Comparison of ENCODE assay signal across 24 mouse cellular contexts in the genomic region with DNA sequence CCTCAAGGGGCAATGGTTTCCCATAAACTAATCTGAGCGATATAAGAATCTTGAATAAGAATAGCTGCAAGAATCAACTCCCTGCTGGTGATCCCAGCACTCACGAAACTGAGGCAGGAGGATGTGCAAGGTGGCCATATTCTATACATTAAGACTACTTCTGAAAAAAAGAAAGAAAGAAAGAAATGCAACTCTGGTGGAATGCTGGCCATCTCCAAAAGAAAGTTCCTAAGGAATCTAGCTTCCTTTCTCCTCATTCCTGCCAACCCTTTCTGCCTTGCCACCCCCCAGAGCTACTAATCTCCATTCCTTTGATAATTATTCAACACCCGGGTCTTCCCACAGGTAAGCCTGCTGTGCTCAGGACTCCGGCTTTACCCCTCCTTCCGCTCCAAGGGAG. TPM values are rescaled to one million over a fixed set of nuclear protein-coding genes. Genes with fewer than 3 reads are reported as not detected.
DNase-seq lines count a peak whose midpoint lies in the region; ATAC-seq and TF ChIP-seq lines count a peak whose summit lies in the region.
"Had no signal": no experiment of that assay in that cellular context is flagged by ENCODE, and none has a peak within 500 bp of the region (broad histone marks: within the 10 kb centered on the region; RNA-seq: fewer than 3 reads in every experiment).

No protein-coding gene starts in this region.

- H3K4me2 ChIP-seq in midbrain, embryonic 11.5 days, result no peak overlapping the region
- no peak overlapping the region for H3K4me2 ChIP-seq in midbrain, postnatal 0 days (ENCODE audit: low read depth, low read length, poor library complexity, severe bottlenecking)
- H3K4me2 ChIP-seq: embryonic facial prominence, embryonic 12.5 days; forebrain, embryonic 13.5 days; forebrain, embryonic 15.5 days had no signal

- H3K4me3 ChIP-seq in midbrain, embryonic 11.5 days (ENCODE audit: low read depth, low read length), result no peak overlapping the region
- no peak overlapping the region for H3K4me3 ChIP-seq in midbrain, postnatal 0 days (ENCODE audit: low read depth, low read length)
- no peak overlapping the region for H3K4me3 ChIP-seq in cerebellum, adult 2 months (replicated peaks; ENCODE audit: insufficient read depth, low read depth, low read length)
- H3K4me3 ChIP-seq: embryonic facial prominence, embryonic 10.5 days; embryonic facial prominence, embryonic 12.5 days; forebrain, embryonic 13.5 days; forebrain, embryonic 15.5 days had no signal

- H3K27ac ChIP-seq in midbrain, embryonic 11.5 days (ENCODE audit: low read depth, low read length), result no peak overlapping the region
- H3K27ac ChIP-seq in midbrain, postnatal 0 days (ENCODE audit: low read depth, low read length), result no peak overlapping the region
- no peak overlapping the region for H3K27ac ChIP-seq in cerebellum, adult 2 months (ENCODE audit: insufficient read depth, low read length)
- H3K27ac ChIP-seq: embryonic facial prominence, embryonic 10.5 days; embryonic facial prominence, embryonic 12.5 days; forebrain, embryonic 13.5 days; forebrain, embryonic 15.5 days had no signal

- no peak for ATAC-seq in midbrain, embryonic 11.5 days (ENCODE audit: low FRiP score)
- no peak for ATAC-seq in midbrain, postnatal 0 days (ENCODE audit: low FRiP score)
- ATAC-seq: CD4-positive, CD25-positive, alpha-beta regulatory T cell, adult 4 months; forebrain, embryonic 13.5 days; forebrain, embryonic 15.5 days; forebrain, postnatal 0 days; Patski had no signal

- H3K9me3 ChIP-seq in midbrain, embryonic 11.5 days (ENCODE audit: control insufficient read depth, low read length), result no peaks in the 10 kb centered on the region
- H3K9me3 ChIP-seq in midbrain, postnatal 0 days (ENCODE audit: low read length), result no peaks in the 10 kb centered on the region
- H3K9me3 ChIP-seq: embryonic facial prominence, embryonic 10.5 days; embryonic facial prominence, embryonic 12.5 days; forebrain, embryonic 13.5 days; forebrain, embryonic 15.5 days had no signal

- no peak for TF ChIP-seq CTCF in midbrain, postnatal 0 days (IDR thresholded peaks at IDR 0.05)
- no peak for TF ChIP-seq CTCF in cerebellum, adult 2 months (IDR thresholded peaks at IDR 0.05; ENCODE audit: borderline replicate concordance, insufficient read depth, low read depth, low read length)

- peak; percentile 65 for DNase-seq in midbrain, embryonic 11.5 days (ENCODE audit: low spot score, missing footprints)
- DNase-seq in midbrain, postnatal 0 days (ENCODE audit: low spot score), result no peak
- DNase-seq in R1 (ENCODE audit: low read depth, low spot score), result peak; percentile 97
- peak; percentile 80 for DNase-seq in ZHBTc4 (ENCODE audit: low read depth, low spot score)
- DNase-seq in gastrocnemius, postnatal 36 days, result no peak
- DNase-seq in cerebellum, adult 2 months, result no peak
- DNase-seq: adrenal gland, adult 2 months; adrenal gland, postnatal 10 days; adrenal gland, postnatal 25 days; B cell, adult 2 months; cerebellum, adult 11 months; cerebellum, adult 18-20 months; cerebellum, adult 9-10 months; cerebellum, postnatal 10 days; cerebellum, postnatal 25 days; forebrain, postnatal 0 days had no signal

- WGBS in midbrain, embryonic 11.5 days, result 34% methylated on average over 5 of the region's 5 CpGs
- WGBS in midbrain, postnatal 0 days, result 39% methylated on average over 5 of the region's 5 CpGs
- WGBS in cerebellum, adult 2 months, result 65% methylated on average over 5 of the region's 5 CpGs

- peaks cover 10% of the 10 kb centered on the region; the same call in 1 of the 2 replicates for H3K36me3 ChIP-seq in midbrain, embryonic 11.5 days (ENCODE audit: control insufficient read depth, insufficient read depth, low read length)
- peaks cover 19% of the 10 kb centered on the region for H3K36me3 ChIP-seq in midbrain, postnatal 0 days (ENCODE audit: insufficient read depth, low read length)
- H3K36me3 ChIP-seq: G1E had no signal

- H3K27me3 ChIP-seq in midbrain, embryonic 11.5 days (ENCODE audit: control insufficient read depth, insufficient read depth, low read length), result no peaks in the 10 kb centered on the region
- no peaks in the 10 kb centered on the region for H3K27me3 ChIP-seq in midbrain, postnatal 0 days (ENCODE audit: insufficient read depth, low read length)
- no peaks in the 10 kb centered on the region for H3K27me3 ChIP-seq in cerebellum, adult 2 months (ENCODE audit: control insufficient read depth, insufficient read depth, low read length)
- H3K27me3 ChIP-seq: CH12.LX; embryonic facial prominence, embryonic 12.5 days; forebrain, embryonic 13.5 days; forebrain, embryonic 15.5 days; Patski had no signal

- H3K4me1 ChIP-seq in midbrain, embryonic 11.5 days (ENCODE audit: control insufficient read depth, insufficient read depth, low read length), result no peaks in the 10 kb centered on the region
- H3K4me1 ChIP-seq in midbrain, postnatal 0 days (ENCODE audit: insufficient read depth, low read length), result no peaks in the 10 kb centered on the region
- H3K4me1 ChIP-seq in cerebellum, adult 2 months (ENCODE audit: control insufficient read depth, insufficient read depth, low read length), result no peaks in the 10 kb centered on the region
- H3K4me1 ChIP-seq: embryonic facial prominence, embryonic 12.5 days; forebrain, embryonic 13.5 days; forebrain, embryonic 15.5 days had no signal

- H3K9ac ChIP-seq in midbrain, embryonic 11.5 days (ENCODE audit: low read length), result no peak overlapping the region
- no peak overlapping the region for H3K9ac ChIP-seq in midbrain, postnatal 0 days (replicated peaks; ENCODE audit: low read length, poor library complexity, severe bottlenecking)
- H3K9ac ChIP-seq: embryonic facial prominence, embryonic 12.5 days; forebrain, embryonic 13.5 days; forebrain, embryonic 15.5 days; forebrain, postnatal 0 days had no signal

- TF ChIP-seq POLR2A in cerebellum, adult 2 months (IDR thresholded peaks at IDR 0.05; ENCODE audit: borderline replicate concordance, insufficient read depth, low read length), result no peak

- intact Hi-C loops in gastrocnemius, postnatal 36 days (cut with DNase I), result no loop called here

RNA-seq across cellular contexts. Expression of a gene that starts 41.8 kb away (rescaled TPM):
- 21.2 and 23.4 TPM in 2 replicates for polyA plus RNA-seq in midbrain, embryonic 11.5 days (2014; fragmentation: Nextera tagmentation; extraction: Ambion mirVana)
- total RNA-seq in midbrain, postnatal 0 days (2014; rRNA removed), result 59.6 and 69.5 TPM in 2 replicates
- 24.9 and 27.3 TPM in 2 replicates for polyA plus RNA-seq in midbrain, postnatal 0 days (2015; fragmentation: Nextera tagmentation; extraction: Ambion mirVana)
- 1 to 10 TPM; 5.7 to 6.0 TPM for total RNA-seq in gastrocnemius, postnatal 36 days (2021)
- polyA plus RNA-seq in cerebellum, adult 2 months (2012; rRNA removed), result 7.3 and 8.3 TPM in 2 replicates
- polyA plus RNA-seq: G1E had no signal

Comparison
In these comparisons a context has a peak if more than half of its experiments do, and no peak if none do; other contexts are left out.
1. DNase-seq: peak in midbrain, embryonic 11.5 days (single experiment), R1 (single experiment) and ZHBTc4 (single experiment); none in midbrain, postnatal 0 days (single experiment), gastrocnemius, postnatal 36 days (0 of 2) and cerebellum, adult 2 months (0 of 2).